Mouse (Mus musculus) right cerebral cortex, postnatal 4 days (tissue): ENCODE measurements around the gene Atp8a2.
"Not testable (repeated sequence)": the region's sequence is repeated elsewhere in the genome, so short reads cannot be mapped to it uniquely, and the experiment has no call there.

Source experiments
- DNase-seq: peaks from one replicate; pipeline ENCODE4 v3.0.0-alpha.2; 2022

Gene Atp8a2

GRCm38 (mm10) chr14:59759196-59759839, 437.7 kb downstream of the Atp8a2 start:
- DNase-seq = no peak

GRCm38 (mm10) chr14:59752401-59752800, 444.6 kb downstream of the Atp8a2 start:
- DNase-seq = no peak

DNA sequence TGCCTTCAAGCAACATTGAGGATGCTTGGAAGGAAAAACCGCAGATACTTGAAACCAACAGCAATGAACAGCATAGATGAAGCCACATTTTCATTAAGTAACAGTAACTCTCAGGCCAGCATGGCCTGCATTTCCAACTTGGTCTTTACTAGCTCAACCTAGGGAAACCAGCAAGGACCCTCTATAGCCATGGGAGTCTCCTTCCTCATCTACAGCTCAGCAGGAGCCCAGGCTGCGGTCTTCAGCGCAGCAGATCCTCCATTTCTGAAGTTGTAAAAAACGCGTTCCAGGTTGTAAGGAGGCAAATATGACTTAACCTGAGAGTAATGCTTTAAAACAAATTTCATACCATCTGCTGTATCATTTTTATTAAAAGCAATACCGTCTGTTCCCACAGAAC, 447.0 kb downstream of the Atp8a2 start:
- no peak for DNase-seq

DNA sequence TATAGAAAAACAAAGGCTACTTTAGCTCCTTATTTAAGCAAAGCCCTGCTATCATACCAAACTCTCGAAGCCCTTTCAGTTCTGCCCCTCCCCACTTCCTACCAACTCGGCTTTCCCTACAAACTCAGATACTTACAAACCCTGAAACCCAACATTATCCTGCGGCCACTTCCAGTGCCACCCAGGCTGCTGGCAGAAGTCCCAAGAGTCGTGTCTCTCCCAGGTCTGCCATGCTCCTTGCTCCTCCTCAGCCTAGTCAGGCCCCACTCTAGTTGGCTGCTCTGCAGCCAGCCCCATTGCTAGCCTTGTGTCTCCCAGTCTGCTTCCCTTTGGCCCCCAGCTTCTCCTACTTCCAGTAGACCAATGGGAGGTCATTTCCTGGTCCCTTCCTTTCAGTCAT, 451.3 kb downstream of the Atp8a2 start:
- DNase-seq = no peak

DNA sequence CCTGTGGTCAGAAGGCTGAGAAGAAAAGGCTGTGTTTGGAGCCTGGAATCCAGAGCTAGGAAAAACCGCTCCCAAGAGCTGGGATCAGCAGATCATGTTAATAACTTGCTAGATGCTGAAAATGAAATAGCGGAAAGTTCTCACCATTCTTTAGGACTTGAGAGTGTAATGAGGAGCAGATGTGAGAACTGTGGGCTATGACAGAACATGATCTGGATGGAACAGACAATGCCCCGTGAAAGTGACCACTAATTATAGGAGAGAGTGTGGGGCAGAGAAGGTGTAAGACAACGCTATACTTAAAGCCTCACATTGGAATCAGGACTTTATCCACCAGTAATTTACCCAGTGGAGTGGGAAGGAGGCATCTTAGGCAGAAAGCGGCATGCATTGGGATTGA, 455.2 kb downstream of the Atp8a2 start:
- DNase-seq = no peak

GRCm38 (mm10) chr14:59739446-59739845, 457.5 kb downstream of the Atp8a2 start:
- no peak for DNase-seq

- DNase-seq = no peak
These were observed 459.2 kb downstream of the Atp8a2 start for GRCm38 (mm10) chr14:59737734-59738294.

- DNase-seq = no peak
These were observed 459.9 kb downstream of the Atp8a2 start for GRCm38 (mm10) chr14:59736861-59737700.

DNA sequence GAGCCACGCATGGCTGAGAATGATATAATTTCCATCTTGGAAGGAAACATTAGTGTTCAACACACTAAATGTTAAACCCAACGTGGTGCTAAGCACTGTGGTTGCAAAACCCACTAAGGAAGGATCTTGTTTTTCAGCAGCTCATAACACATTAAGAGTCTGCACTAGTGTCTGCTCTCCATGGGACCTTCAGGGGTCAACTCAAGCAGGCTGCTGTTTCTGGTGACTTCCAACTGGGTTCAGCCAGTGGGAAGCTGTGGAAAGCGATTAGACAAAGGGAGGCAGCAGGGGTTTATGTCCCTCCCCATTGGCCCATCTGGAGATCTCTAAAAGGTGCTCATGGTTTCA, 467.0 kb downstream of the Atp8a2 start:
- no peak for DNase-seq

DNA sequence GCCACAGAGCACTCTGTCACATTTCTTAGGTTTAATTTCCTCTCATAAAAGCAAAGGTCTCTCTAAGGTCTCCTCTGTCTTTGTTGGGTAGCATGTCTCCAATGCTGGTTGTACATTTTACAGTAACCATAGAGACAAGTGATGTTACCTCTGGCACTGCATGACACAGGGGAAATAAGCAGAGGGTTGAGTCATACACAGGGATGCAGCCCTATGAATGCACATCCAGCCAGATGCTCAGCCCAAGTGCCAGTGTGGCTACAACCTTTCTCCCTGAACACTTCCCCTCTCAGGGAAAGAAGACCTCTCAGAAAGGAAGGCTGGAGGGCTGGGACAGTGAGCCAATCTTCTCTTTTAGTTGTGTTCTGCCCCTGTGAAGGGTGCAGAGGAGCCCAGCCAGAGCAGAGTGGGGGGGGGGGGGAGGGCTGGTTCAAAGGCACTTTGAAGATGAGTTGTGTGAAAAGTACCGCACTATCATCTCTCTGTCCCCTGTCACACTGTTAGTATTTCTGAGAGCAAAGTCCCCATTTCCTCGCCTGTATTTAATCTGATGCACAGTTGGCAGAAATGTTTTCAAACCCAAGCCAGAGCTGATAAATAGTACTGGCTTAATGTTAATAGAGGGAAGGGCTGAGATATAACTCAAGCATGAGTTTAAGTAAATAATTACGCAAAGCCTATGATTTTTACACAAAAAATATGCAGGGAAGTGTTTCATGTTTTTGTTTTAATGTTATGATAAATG, 467.5 kb downstream of the Atp8a2 start:
- DNase-seq = no peak

- no peak for DNase-seq
These were observed 470.0 kb downstream of the Atp8a2 start for GRCm38 (mm10) chr14:59727016-59727415.

DNA sequence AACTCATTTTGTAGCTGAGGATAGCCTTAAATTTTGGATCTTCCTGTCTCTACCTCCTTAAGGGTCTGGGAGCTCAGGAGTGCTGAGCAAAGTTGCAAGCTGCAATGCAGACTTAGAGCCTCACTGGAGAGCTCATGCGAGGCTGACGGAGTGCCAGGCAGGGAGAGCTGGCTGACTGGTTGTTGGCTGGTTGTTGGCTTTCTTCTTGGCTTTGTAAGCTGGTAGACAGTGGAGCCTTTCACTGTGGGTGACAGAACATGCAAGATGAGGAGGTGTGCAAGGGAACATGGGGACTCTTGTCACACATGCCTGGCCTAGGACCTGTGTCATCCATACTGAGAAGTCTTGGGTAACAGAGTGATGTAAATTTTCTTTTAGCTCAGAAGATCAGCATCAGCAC, 473.8 kb downstream of the Atp8a2 start:
- DNase-seq = no peak

GRCm38 (mm10) chr14:59721957-59722356, 475.0 kb downstream of the Atp8a2 start:
- DNase-seq = no peak

DNA sequence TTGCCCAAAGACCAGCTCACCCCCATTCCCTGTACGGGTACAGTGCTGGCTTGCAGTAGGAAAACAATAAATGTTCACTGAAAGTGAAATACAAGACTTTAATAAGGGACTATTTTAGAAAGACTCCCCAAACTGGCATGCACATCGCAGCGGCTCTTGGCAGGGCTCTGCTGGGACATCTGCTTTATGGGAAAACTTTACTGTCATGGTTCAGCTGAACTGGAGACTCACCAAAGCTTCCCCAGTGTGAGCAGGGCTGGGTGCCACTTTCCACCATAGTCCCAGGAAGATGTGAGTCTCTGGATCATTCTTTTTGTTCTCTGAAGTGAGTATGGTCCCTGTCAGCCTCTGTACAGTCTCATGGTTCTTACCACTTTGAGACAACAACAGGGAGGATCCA, 475.6 kb downstream of the Atp8a2 start:
- DNase-seq = no peak

GRCm38 (mm10) chr14:59720386-59720785, 476.6 kb downstream of the Atp8a2 start:
- no peak for DNase-seq

- DNase-seq = not testable (repeated sequence)
These were observed 480.4 kb downstream of the Atp8a2 start for GRCm38 (mm10) chr14:59716443-59717085.

DNA sequence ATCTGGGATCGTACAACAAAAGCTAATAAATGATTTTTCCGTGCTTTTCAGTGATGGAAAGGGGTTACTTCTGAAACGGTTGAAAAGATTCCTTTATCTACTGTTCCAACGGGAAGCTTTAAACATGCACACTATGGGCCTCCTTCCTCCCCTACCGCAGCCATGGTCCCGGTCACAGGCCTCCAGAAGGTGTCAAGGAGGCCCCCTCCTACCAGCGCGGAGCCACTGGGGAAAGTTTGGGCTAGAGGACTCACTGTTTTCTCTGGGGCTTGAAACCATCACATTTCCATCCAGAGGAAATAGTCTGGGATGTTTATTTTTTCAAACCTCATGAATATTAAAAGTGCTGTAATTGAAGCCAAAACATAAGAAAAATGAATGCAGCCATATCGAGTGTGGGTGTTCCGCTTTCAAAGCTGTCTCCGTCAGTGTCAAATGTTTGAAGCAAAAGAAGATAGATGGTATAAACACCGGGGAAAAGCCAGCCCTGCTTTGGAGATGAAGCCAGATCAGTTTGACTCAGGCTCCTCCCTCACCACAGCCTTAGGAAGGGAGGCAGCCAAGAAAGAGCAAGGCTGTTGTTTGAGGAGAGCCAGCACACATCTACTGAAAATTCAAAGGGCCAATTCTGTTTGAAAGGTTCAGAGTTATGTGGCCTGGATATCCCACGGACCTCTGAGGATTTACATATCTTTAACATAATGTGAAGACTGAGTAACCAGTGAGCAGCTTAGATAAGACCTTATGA, 481.1 kb downstream of the Atp8a2 start:
- no peak for DNase-seq

GRCm38 (mm10) chr14:59709505-59710335, 487.3 kb downstream of the Atp8a2 start:
- DNase-seq = no peak

GRCm38 (mm10) chr14:59708009-59708408, 489.0 kb downstream of the Atp8a2 start:
- DNase-seq = no peak

- DNase-seq = no peak
These were observed 491.5 kb downstream of the Atp8a2 start for GRCm38 (mm10) chr14:59705326-59706058.

GRCm38 (mm10) chr14:59701492-59701891, 495.5 kb downstream of the Atp8a2 start:
- no peak for DNase-seq
